In genomic region chr12:79907583-79907982, GRCm38 (mm10) we compare ENCODE assay signal across 7 mouse cellular contexts.
DNase-seq lines count a peak whose midpoint lies in the region; ATAC-seq and TF ChIP-seq lines count a peak whose summit lies in the region.

No protein-coding gene starts in this region.

- no peak for TF ChIP-seq CTCF in cortical plate, adult 2 months (IDR thresholded peaks at IDR 0.05; ENCODE audit: extremely low read depth, insufficient read depth, low read length)

- H3K4me1 ChIP-seq in cortical plate, adult 2 months (ENCODE audit: control insufficient read depth, insufficient read depth, low read length), result peaks cover 3% of the 10 kb centered on the region; the same call in 1 of the 2 replicates
- H3K4me1 ChIP-seq in stomach, embryonic 15.5 days, result peaks cover 30% of the 10 kb centered on the region

- peak; percentile 83 for DNase-seq in ovary, adult 18-20 months (ENCODE audit: low spot score)
- no peak for DNase-seq in ovary, postnatal 14 days (ENCODE audit: low spot score)
- DNase-seq in kidney, postnatal 10 days, result peak; percentile 72
- no peak for DNase-seq in cerebellum, postnatal 36 days
- no peak for DNase-seq in gastrocnemius, postnatal 36 days

- no peaks in the 10 kb centered on the region for H3K9me3 ChIP-seq in stomach, embryonic 15.5 days

- no peak overlapping the region for H3K4me3 ChIP-seq in cortical plate, adult 2 months (ENCODE audit: insufficient read depth, low read length)
- H3K4me3 ChIP-seq in stomach, embryonic 15.5 days (replicated peaks), result no peak overlapping the region

- no peak overlapping the region for H3K9ac ChIP-seq in stomach, embryonic 15.5 days

- intact Hi-C loops in gastrocnemius, postnatal 36 days (cut with DNase I), result no loop called here

- peak overlapping the region; percentile 28 for H3K27ac ChIP-seq in cortical plate, adult 2 months (ENCODE audit: insufficient read depth, low read length)
- peak overlapping the region; percentile 92; the same call in 1 of the 2 replicates for H3K27ac ChIP-seq in stomach, embryonic 15.5 days

- whole genome bisulfite sequencing in stomach, embryonic 15.5 days, result 66% methylated on average over 5 of the region's 5 CpGs

- no peaks in the 10 kb centered on the region for H3K27me3 ChIP-seq in stomach, embryonic 15.5 days (replicated peaks)

- no peak overlapping the region for H3K4me2 ChIP-seq in stomach, embryonic 15.5 days

- H3K36me3 ChIP-seq in stomach, embryonic 15.5 days, result no peaks in the 10 kb centered on the region

- no peak for TF ChIP-seq POLR2A in cortical plate, adult 2 months (IDR thresholded peaks at IDR 0.05; ENCODE audit: extremely low read depth, insufficient read depth, low read length)

- no peak for ATAC-seq in stomach, embryonic 15.5 days (ENCODE audit: insufficient read depth, low FRiP score, low read depth)

Comparison
In these comparisons a context has a peak if more than half of its experiments do, and no peak if none do; other contexts are left out.
1. DNase-seq: peak in ovary, adult 18-20 months (single experiment) and kidney, postnatal 10 days (single experiment); none in ovary, postnatal 14 days (single experiment), cerebellum, postnatal 36 days (0 of 2) and gastrocnemius, postnatal 36 days (0 of 2).